Mouse (Mus musculus) retina, embryonic 14.5 days (tissue): Measurements from ENCODE around the gene Prkd2.

ENCODE experiments used
- DNase-seq: peaks from one replicate; pipeline ENCODE4 v3.0.0-alpha.2; 2015; ENCODE audit warnings: low spot score

The Prkd2 gene

GRCm38 (mm10) chr7:16893612-16894011 is 50.9 kb downstream of the Prkd2 start:
- DNase-seq: peak; percentile 30

GRCm38 (mm10) chr7:16894279-16894678 is 51.6 kb downstream of the Prkd2 start:
- DNase-seq: peak; percentile 70

GRCm38 (mm10) chr7:16895000-16895399 is 52.3 kb downstream of the Prkd2 start:
- peak; percentile 92 for DNase-seq

DNA sequence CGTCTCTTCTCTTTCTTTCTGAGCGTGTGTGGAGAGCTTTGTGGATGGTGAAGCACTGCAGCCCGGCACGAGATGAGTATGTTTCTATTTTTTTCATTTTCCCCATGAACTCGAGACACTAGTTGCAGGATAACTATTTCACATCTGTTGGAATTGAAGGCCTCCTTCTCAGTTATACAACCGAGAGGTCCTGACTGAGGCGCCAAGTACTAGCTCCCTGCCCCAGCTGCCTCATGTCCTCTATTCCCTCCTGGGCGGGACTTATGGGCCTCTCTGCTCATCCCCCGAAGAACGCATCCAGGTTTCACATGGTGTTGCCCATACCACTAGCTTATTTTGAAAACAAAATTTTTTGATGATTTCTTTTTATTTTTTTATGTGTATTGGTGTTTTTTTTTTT is 52.8 kb downstream of the Prkd2 start:
- DNase-seq: no peak

- peak; percentile 49 for DNase-seq
Measured at GRCm38 (mm10) chr7:16900526-16900925, 57.8 kb downstream of the Prkd2 start.

GRCm38 (mm10) chr7:16903439-16903955 is 60.8 kb downstream of the Prkd2 start:
- no peak for DNase-seq

- no peak for DNase-seq
Measured at GRCm38 (mm10) chr7:16904120-16904675, 61.5 kb downstream of the Prkd2 start.

DNA sequence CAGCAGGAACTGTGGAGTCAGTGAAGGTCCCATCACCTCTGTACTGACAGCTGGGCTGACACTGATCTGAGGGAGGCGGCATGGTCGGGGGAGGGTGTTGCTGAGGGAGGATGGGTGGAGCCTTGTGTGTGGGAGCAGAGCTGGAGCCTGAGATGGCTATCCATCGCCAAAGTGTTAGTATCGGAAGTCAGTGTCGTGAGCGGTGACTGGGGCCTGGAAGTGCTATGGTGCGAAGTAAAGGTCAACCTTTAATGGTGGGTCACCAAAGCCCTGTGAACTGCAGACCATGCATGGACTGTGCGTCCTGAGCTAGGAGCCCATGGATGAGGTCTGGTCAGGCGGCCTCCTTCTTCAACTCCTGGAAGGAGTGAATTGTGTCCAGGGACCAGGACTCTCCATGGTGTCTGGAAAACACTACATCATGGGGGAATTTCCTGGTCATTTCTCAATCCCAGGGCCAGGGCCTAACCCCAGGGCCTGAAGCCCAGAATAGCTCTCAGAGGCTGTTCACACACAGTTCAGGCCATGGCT is 62.9 kb downstream of the Prkd2 start:
- no peak for DNase-seq

- DNase-seq: no peak
Measured at GRCm38 (mm10) chr7:16906281-16906680, 63.6 kb downstream of the Prkd2 start, which contains the start of gene Ptgir. Ptgir (plus strand) TSS chr7:16906490.

GRCm38 (mm10) chr7:16906889-16907559 is 64.3 kb downstream of the Prkd2 start:
- no peak for DNase-seq

DNA sequence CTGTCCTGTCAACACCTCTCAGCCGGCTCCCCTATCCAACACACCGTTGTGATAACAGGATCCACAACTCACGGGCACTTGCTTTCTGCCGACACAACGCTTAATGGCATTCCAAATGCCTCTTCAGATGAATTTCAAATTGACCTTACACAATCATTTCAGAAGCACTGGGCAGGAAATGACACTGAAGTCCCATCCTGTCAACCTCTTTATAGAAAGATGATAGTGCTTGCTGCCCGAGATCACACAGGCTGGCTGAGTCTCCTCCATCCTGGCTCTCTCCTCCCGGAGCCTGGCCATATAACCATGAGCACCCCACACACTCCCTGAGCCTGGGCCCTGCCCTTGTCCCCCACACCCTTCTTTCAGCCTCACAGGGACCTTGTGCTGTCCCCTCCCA is 65.1 kb downstream of the Prkd2 start:
- DNase-seq: no peak

DNA sequence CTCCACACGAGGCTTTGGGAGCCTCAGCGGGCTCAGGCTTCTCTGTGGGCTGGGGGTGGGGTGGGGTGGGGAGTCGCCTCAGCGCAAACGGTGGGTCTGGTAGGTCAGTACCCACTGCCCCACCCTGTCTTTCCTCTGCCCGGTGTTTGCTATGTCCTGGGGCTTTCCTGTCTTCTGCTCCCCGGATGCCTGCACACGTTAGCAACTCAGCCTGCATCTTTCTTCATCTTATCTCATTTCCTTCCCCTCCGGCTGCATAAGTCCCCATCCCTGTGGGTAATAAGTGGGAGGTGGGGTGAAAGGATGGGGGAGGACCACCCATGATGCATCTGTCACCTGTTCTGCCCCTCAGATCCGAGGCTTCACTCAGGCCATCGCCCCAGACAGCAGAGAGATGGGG is 65.7 kb downstream of the Prkd2 start:
- DNase-seq: no peak

DNA sequence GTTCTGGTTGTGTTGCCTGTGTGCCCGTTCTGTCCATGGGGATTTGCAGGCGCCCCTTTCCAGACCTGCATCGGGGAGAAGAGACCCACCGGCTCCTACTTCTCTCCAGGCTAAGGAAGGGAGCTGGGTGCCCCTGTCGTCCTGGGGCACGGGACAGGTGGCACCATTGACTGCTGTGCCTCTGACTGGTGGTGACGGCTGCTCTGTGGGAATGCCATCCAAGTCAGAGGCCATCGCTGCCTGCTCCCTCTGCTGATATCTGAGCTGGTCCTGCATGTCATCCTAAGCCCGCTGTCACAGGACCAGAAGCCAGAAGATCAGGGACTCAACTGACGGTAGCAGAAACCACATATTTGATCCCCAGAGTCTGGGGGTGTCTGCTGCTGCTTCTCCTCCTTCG is 66.2 kb downstream of the Prkd2 start:
- DNase-seq: no peak

DNA sequence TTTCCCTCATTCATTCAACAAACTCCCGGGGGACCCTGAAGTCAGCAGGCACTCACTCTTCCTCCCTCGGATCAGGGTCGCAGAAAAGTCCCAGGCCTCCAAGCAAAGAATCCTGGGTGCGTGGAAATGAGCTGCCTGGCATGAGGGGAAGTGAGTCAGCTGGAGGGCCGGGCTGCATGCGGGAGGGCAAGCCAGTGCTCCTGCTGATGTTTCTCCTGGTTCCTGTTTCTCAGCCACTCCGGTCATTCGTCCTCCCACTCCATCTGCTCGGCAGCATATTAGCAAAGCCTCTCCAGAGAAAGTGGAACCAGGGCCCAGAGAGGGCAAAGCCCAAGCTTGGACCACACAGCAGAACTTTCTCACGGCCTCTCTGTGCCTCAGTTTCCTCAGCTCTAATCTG is 67.2 kb downstream of the Prkd2 start:
- no peak for DNase-seq

- DNase-seq: no peak
Measured at GRCm38 (mm10) chr7:16911904-16912303, 69.2 kb downstream of the Prkd2 start.

DNA sequence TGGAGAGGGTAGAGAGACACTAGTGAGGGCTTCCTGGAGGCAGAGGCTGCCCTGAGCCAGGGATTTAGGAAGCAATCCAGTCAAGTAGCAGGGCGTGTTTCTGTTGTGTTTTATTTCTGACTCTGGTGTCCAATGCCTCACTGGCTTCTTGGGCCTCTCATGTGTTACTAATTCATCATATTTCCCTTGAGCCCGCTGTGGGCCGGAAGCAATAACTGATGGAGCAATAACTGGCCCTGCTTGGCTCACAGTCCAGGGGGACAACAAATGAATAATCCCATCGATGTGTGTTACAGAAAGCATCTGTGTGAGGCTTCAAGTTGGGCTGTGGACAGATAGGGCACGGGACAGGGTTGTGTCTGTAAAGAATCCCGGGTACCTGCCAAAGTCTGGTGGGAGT is 69.7 kb downstream of the Prkd2 start:
- no peak for DNase-seq

DNA sequence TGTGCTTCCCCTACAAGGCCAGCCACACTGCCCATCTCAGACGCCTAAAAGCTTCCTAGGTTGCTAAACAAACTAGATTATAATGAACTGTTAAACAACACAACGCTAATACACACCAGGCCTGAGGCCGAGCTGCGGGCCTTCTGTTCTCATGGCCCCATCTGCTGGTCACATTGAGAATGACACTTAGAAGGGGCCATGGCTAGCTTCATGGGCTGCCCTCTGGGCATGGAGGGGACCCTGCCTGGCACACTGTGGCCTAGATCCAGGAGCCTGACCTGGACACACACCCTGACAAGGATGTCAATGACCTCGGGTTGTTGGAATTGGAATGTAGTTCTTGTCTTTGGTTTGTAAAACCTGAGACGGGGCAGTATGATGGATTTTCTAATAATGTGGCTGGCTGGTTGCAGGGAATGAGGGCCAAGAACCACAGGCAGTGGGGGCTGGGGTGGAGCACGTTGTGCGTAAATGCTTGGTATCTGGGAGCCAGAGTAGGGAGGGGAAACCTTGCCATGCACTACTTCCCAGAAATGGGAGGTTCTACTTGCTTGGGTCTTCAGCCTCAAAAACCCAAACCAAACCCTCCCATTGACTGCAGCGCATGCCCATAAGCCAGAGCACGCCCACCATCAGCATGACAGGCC is 71.2 kb downstream of the Prkd2 start:
- peak; percentile 88 for DNase-seq

DNA sequence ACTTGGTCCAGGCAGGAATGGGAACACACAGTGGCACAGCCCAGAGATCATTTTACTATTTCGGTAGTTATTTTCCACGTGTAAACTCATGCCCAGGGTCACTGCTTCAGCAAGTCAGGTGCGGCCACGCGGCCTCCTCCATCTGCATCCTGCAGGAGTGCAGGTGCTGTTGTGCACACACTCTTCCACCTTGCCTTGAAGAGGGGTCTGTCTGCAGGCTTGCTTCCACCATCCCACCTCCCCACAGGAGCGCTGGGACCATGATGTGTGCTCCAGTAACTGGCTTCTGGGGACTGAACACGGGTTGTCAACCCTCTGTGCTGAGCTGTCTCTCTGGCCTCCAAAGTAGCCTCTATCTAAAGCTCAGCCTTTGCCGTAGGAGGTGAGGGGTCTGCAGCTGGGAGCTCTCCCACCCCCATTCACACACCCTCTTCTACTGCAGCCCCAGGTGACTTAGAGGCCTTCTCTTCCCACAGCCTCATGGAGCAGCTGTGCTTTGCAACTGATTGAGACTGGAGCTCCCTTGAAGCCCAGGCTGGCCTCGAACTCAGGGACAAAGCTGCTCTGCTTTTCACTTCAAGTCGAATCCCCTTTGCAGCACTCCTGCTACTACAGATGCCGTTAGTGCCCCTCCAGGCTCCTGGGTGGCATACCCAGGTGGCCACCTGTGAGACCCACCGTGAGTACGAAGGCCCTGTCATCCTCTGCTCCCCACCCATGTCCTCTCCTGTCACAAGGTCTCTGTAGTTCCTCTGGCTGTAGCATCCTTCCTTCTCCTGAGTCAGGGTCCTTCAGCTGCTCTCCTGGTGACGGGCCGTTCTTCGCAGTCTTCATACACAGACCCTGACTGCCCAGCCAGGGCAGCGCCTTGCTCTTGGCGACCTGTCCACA is 72.0 kb downstream of the Prkd2 start:
- DNase-seq: no peak

GRCm38 (mm10) chr7:16915461-16916340 is 73.0 kb downstream of the Prkd2 start:
- DNase-seq: no peak

GRCm38 (mm10) chr7:16916342-16917265 is 73.9 kb downstream of the Prkd2 start:
- no peak for DNase-seq
